Mouse (Mus musculus): Measurements from ENCODE around the gene Sh3bgrl2.

GRCm38 (mm10) chr9:83537510-83537909, 10.6 kb upstream of the Sh3bgrl2 start:
- TF ChIP-seq POLR2A (IDR thresholded peaks at IDR 0.05; ENCODE audit: borderline replicate concordance, extremely low read depth, low read depth, low read length) (no peak), CTCF (IDR thresholded peaks at IDR 0.05; ENCODE audit: insufficient read depth, low read length) (no peak)

Measured in lung, adult 2 months (tissue).